Mouse (Mus musculus) CH12.LX (cell line): ENCODE results near the gene Fgfr2.

Experiments
- CTCF ChIP-seq, 2 experiments: IDR thresholded peaks in 1 of 2; conservative IDR thresholded peaks in 1 of 2; 2 replicates each; pipeline ENCODE4 v1.5.1; 2011 to 2012; ENCODE audit warnings: low read depth in 2 of 2, low read length in 2 of 2, improper control_type of control experiment in 1 of 2, inconsistent platforms in 1 of 2, mild to moderate bottlenecking in 1 of 2, moderate library complexity in 1 of 2
- EP300 ChIP-seq: IDR thresholded peaks from 2 replicates; pipeline ENCODE4 v1.6.1; 2011; ENCODE audit warnings: low read length, improper control_type of control experiment
- MAX ChIP-seq: IDR thresholded peaks from 2 replicates; pipeline ENCODE4 v1.6.1; 2011; ENCODE audit warnings: low read length, improper control_type of control experiment
- MAZ ChIP-seq: IDR thresholded peaks from 2 replicates; pipeline ENCODE4 v1.6.1; 2012; ENCODE audit warnings: low read depth, mild to moderate bottlenecking, inconsistent platforms, low read length, improper control_type of control experiment, moderate library complexity
- MYC ChIP-seq: IDR thresholded peaks from 2 replicates; pipeline ENCODE4 v1.6.1; 2011; ENCODE audit warnings: low read depth, mild to moderate bottlenecking, improper control_type of control experiment, low read length
- POLR2A ChIP-seq: IDR thresholded peaks from 2 replicates; pipeline ENCODE4 v1.6.1; 2011; ENCODE audit warnings: low read depth, mild to moderate bottlenecking, improper control_type of control experiment, low read length
- SIN3A ChIP-seq: IDR thresholded peaks from 2 replicates; pipeline ENCODE4 v1.6.1; 2012; ENCODE audit warnings: low read length, improper control_type of control experiment, inconsistent platforms
- ZC3H11A ChIP-seq: IDR thresholded peaks from 2 replicates; pipeline ENCODE4 v1.6.1; 2012; ENCODE audit warnings: low read depth, mild to moderate bottlenecking, inconsistent platforms, low read length, improper control_type of control experiment
- ZMIZ1 ChIP-seq: IDR thresholded peaks from 2 replicates; pipeline ENCODE4 v1.6.1; 2012; ENCODE audit warnings: low read depth, mild to moderate bottlenecking, inconsistent platforms, low read length, improper control_type of control experiment
- ZNF384 ChIP-seq: IDR thresholded peaks from 2 replicates; pipeline ENCODE4 v1.6.1; 2012; ENCODE audit warnings: low read depth, low read length, improper control_type of control experiment, inconsistent platforms

- TF ChIP-seq CTCF (conservative IDR thresholded peaks at IDR 0.05 in 1 of 2, IDR thresholded peaks at IDR 0.05 in 1 of 2; ENCODE audit: low read depth in 2 of 2, low read length in 2 of 2) (no peak), ZMIZ1 (no peak), ZNF384 (no peak), ZC3H11A (no peak), EP300 (no peak), POLR2A (no peak), MYC (no peak), SIN3A (no peak), MAZ (no peak), MAX (no peak)
Measured at GRCm38 (mm10) chr7:130381387-130381951, 2741.7 kb downstream of the Fgfr2 start.
